Mouse (Mus musculus): Measurements from ENCODE around the gene Jsrp1. TPM values are rescaled to one million over a fixed set of nuclear protein-coding genes. Genes with fewer than 3 reads are reported as not detected.

Gene Jsrp1
- polyA plus RNA-seq, 1 experiment, result 3.2 TPM

DNA sequence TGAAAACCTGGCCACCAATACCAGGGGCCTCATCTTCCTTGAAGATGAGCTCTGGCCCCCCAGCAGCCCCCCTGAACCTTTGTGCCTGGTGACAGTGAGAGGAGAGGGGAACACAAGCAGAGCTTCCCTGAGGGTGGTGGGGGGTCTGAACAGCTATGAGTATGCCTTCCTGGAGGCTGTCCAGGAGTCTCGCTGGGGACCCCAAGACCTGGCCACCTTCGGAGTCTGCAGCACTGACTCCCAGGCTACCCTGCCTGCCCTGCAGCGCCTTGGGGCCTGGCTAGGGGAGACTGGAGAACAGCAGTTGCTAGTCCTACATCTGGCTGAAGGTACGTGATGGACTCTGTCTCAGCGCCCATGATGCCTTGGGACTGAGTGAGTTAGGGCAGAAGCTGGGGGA is 8.0 kb downstream of the Jsrp1 start:
- DNase-seq, result no peak
- WGBS, result 87% methylated on average over 5 of the region's 5 CpGs
- Histone ChIP-seq H3K27me3 (replicated peaks; ENCODE audit: control insufficient read depth, insufficient read depth, low read length) (no peaks in the 10 kb centered on the region), H3K27ac (ENCODE audit: insufficient read depth, low read depth, low read length) (no peak overlapping the region), H3K4me1 (ENCODE audit: control insufficient read depth, insufficient read depth, low read length) (peaks cover 6% of the 10 kb centered on the region; the same call in 1 of the 2 replicates), H3K36me3 (ENCODE audit: control insufficient read depth, insufficient read depth, low read length) (no peaks in the 10 kb centered on the region), H3K4me3 (ENCODE audit: insufficient read depth, low read depth, low read length) (no peak overlapping the region)
- no peak for TF ChIP-seq POLR2A (IDR thresholded peaks at IDR 0.05; ENCODE audit: low read depth, low read length)

GRCm38 (mm10) chr10:80804916-80805315 is 8.4 kb downstream of the Jsrp1 start, which contains the start of gene Amh:
Amh (plus strand) TSS chr10:80805243.
- Histone ChIP-seq H3K4me3 (ENCODE audit: insufficient read depth, low read depth, low read length) (no peak within 1 kb of the TSS), H3K27ac (ENCODE audit: insufficient read depth, low read depth, low read length) (no peak within 1 kb of the TSS), H3K27me3 (replicated peaks; ENCODE audit: control insufficient read depth, insufficient read depth, low read length) (no peaks in the 10 kb centered on the region), H3K36me3 (ENCODE audit: control insufficient read depth, insufficient read depth, low read length) (no peaks in the 10 kb centered on the region), H3K4me1 (ENCODE audit: control insufficient read depth, insufficient read depth, low read length) (peaks cover 6% of the 10 kb centered on the region; the same call in 1 of the 2 replicates)
- no peak for DNase-seq
- TF ChIP-seq CTCF (conservative IDR thresholded peaks at IDR 0.05; ENCODE audit: insufficient read depth, insufficient read length, low read depth, low read length) (no peak), POLR2A (IDR thresholded peaks at IDR 0.05; ENCODE audit: low read depth, low read length) (no peak)
- WGBS, result 76% methylated on average over 6 of the region's 6 CpGs

- Histone ChIP-seq H3K4me3 (ENCODE audit: insufficient read depth, low read depth, low read length) (no peak overlapping the region), H3K4me1 (ENCODE audit: control insufficient read depth, insufficient read depth, low read length) (peaks cover 10% of the 10 kb centered on the region; the same call in 1 of the 2 replicates), H3K27me3 (replicated peaks; ENCODE audit: control insufficient read depth, insufficient read depth, low read length) (no peaks in the 10 kb centered on the region), H3K27ac (ENCODE audit: insufficient read depth, low read depth, low read length) (no peak overlapping the region), H3K36me3 (ENCODE audit: control insufficient read depth, insufficient read depth, low read length) (no peaks in the 10 kb centered on the region)
- TF ChIP-seq CTCF (conservative IDR thresholded peaks at IDR 0.05; ENCODE audit: insufficient read depth, insufficient read length, low read depth, low read length), result no peak
- TF ChIP-seq POLR2A (IDR thresholded peaks at IDR 0.05; ENCODE audit: low read depth, low read length), result no peak
- no peak for DNase-seq
- 97% methylated on average over 2 of the region's 2 CpGs for WGBS
Measured at GRCm38 (mm10) chr10:80804340-80804739, 9.0 kb downstream of the Jsrp1 start.

GRCm38 (mm10) chr10:80802996-80803395 is 10.3 kb downstream of the Jsrp1 start:
- H3K4me3 ChIP-seq (ENCODE audit: insufficient read depth, low read depth, low read length), result no peak overlapping the region
- WGBS, result 85% methylated on average over 3 of the region's 3 CpGs
- no peak for TF ChIP-seq POLR2A (IDR thresholded peaks at IDR 0.05; ENCODE audit: low read depth, low read length)
- TF ChIP-seq CTCF (conservative IDR thresholded peaks at IDR 0.05; ENCODE audit: insufficient read depth, insufficient read length, low read depth, low read length), result no peak
- no peaks in the 10 kb centered on the region for H3K27me3 ChIP-seq (replicated peaks; ENCODE audit: control insufficient read depth, insufficient read depth, low read length)
- no peak for DNase-seq
- H3K4me1 ChIP-seq (ENCODE audit: control insufficient read depth, insufficient read depth, low read length), result peaks cover 11% of the 10 kb centered on the region; the same call in 1 of the 2 replicates
- no peaks in the 10 kb centered on the region for H3K36me3 ChIP-seq (ENCODE audit: control insufficient read depth, insufficient read depth, low read length)
- H3K27ac ChIP-seq (ENCODE audit: insufficient read depth, low read depth, low read length), result no peak overlapping the region

- Histone ChIP-seq H3K27ac (ENCODE audit: insufficient read depth, low read depth, low read length) (no peak overlapping the region), H3K27me3 (replicated peaks; ENCODE audit: control insufficient read depth, insufficient read depth, low read length) (no peaks in the 10 kb centered on the region), H3K36me3 (ENCODE audit: control insufficient read depth, insufficient read depth, low read length) (no peaks in the 10 kb centered on the region), H3K4me3 (ENCODE audit: insufficient read depth, low read depth, low read length) (no peak overlapping the region), H3K4me1 (ENCODE audit: control insufficient read depth, insufficient read depth, low read length) (peaks cover 7% of the 10 kb centered on the region; the same call in 1 of the 2 replicates)
- WGBS, result 76% methylated on average over 10 of the region's 10 CpGs
- DNase-seq, result no peak
- TF ChIP-seq POLR2A (IDR thresholded peaks at IDR 0.05; ENCODE audit: low read depth, low read length) (no peak), CTCF (conservative IDR thresholded peaks at IDR 0.05; ENCODE audit: insufficient read depth, insufficient read length, low read depth, low read length) (no peak)
Measured at GRCm38 (mm10) chr10:80802204-80802912, 10.9 kb downstream of the Jsrp1 start.

- H3K36me3 ChIP-seq (ENCODE audit: control insufficient read depth, insufficient read depth, low read length), result no peaks in the 10 kb centered on the region
- under 1% methylated on average over 18 of the region's 18 CpGs for WGBS
- H3K4me1 ChIP-seq (ENCODE audit: control insufficient read depth, insufficient read depth, low read length), result peaks cover 10% of the 10 kb centered on the region; the same call in 1 of the 2 replicates
- peak overlapping the region; percentile 82 for H3K27ac ChIP-seq (ENCODE audit: insufficient read depth, low read depth, low read length)
- no peak for DNase-seq
- H3K27me3 ChIP-seq (replicated peaks; ENCODE audit: control insufficient read depth, insufficient read depth, low read length), result no peaks in the 10 kb centered on the region
- H3K4me3 ChIP-seq (ENCODE audit: insufficient read depth, low read depth, low read length), result peak overlapping the region; percentile 69
- TF ChIP-seq CTCF (conservative IDR thresholded peaks at IDR 0.05; ENCODE audit: insufficient read depth, insufficient read length, low read depth, low read length) (no peak), POLR2A (IDR thresholded peaks at IDR 0.05; ENCODE audit: low read depth, low read length) (no peak)
Measured at GRCm38 (mm10) chr10:80799070-80799566, 14.2 kb downstream of the Jsrp1 start.

DNA sequence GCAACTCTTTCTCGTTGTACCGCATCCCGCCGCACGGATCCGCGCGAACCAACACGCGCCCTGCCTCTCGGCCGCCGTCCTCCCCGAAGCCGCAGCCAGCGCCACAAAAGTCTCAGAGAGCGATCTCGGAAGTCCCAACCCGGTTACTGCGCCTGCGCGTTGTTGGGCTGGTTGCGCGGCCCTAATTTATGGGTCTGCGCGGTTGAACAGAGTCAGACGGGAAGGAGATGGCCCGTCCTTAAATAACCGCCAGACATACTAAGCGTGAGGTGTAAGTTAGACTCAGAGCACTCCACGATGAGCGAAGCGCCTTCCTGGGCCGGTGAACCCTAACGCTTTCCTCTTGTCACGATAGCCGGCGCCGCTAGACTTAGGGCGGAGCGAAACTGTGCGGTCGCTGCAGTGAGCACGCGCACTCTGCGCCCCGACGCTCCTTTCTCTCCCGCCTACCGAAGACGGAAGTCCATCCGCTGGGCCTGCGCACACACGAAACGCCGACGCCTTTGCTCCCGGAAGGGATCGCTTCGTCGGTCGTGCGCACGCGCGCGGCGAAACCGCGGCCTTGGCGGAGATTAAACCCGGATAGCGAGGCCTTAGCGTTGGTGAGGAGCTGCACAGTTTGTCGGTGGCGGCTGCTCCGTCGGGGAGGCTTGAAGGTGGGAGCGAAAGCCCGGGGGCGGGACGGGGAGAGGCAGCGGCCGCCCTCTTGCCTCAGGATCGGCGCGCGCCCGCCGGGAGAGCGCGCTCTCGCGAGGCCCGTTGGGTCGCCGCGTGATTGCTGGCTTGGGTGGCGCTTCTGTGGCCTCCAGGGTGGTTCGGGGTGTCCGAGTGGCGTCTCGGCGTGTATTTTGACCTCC is 14.9 kb downstream of the Jsrp1 start, which contains the start of the genes Sf3a2 and Plekhj1:
TSS of gene Sf3a2 (plus strand) at position 49 of the 857 bp plus-strand sequence.
TSS of gene Plekhj1 (minus strand) at position 477 of the 857 bp plus-strand sequence.
- H3K27me3 ChIP-seq (replicated peaks; ENCODE audit: control insufficient read depth, insufficient read depth, low read length), result no peaks in the 10 kb centered on the region
- H3K27ac ChIP-seq (ENCODE audit: insufficient read depth, low read depth, low read length), result peak within 1 kb of the TSS; percentile 97
- TF ChIP-seq CTCF (conservative IDR thresholded peaks at IDR 0.05; ENCODE audit: insufficient read depth, insufficient read length, low read depth, low read length), result 0 out of 2 replicates have a peak, but pooled peaks have one; percentile 2
- TF ChIP-seq POLR2A (IDR thresholded peaks at IDR 0.05; ENCODE audit: low read depth, low read length), result no peak
- DNase-seq, result peak; percentile 97
- peaks cover 10% of the 10 kb centered on the region; the same call in 1 of the 2 replicates for H3K4me1 ChIP-seq (ENCODE audit: control insufficient read depth, insufficient read depth, low read length)
- peak within 1 kb of the TSS; percentile 69 for H3K4me3 ChIP-seq (ENCODE audit: insufficient read depth, low read depth, low read length)
- under 1% methylated on average over 104 of the region's 104 CpGs for WGBS
- H3K36me3 ChIP-seq (ENCODE audit: control insufficient read depth, insufficient read depth, low read length), result no peaks in the 10 kb centered on the region

Measured in kidney, adult 2 months (tissue).